ENCODE assay signal across 10 mouse cellular contexts in the genomic region with DNA sequence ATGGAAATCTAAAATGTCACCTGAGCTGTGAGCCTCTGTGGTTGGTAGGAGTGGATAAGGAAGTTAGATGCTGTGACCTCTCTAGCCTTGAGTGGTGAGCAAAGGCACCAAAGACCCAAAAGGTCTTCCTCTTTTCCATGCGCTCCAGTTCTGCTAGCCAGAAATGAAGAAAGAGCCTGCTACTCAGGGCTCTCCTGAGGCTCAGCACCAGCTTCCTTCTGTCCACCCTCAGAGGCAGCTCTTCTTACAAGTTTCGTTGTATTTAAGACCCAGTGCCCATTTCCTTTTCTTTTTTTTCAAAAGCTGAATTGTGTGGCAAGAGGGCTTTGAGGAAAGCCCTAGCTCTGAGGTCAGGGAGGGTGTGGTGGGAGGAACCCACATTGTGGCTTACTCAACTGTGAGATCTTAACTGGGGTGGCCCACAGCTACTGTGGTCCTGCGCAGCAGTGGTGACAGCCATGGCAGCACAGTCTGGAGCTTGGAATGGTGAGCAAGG. TPM values are rescaled to one million over a fixed set of nuclear protein-coding genes. Genes with fewer than 3 reads are reported as not detected.
DNase-seq lines count a peak whose midpoint lies in the region; ATAC-seq lines count a peak whose summit lies in the region.
"Had no signal": no experiment of that assay in that cellular context is flagged by ENCODE, and none has a peak within 500 bp of the region (broad histone marks: within the 10 kb centered on the region; RNA-seq: fewer than 3 reads in every experiment).

No protein-coding gene starts in this region.

- H3K4me3 ChIP-seq in heart, embryonic 16.5 days (ENCODE audit: low read length), result no peak overlapping the region
- H3K4me3 ChIP-seq: embryonic facial prominence, embryonic 13.5 days had no signal

- no peaks in the 10 kb centered on the region; the same call in 1 of the 2 replicates for H3K9me3 ChIP-seq in heart, embryonic 16.5 days (replicated peaks; ENCODE audit: control insufficient read depth, low read length)
- H3K9me3 ChIP-seq: embryonic facial prominence, embryonic 13.5 days had no signal

- peaks cover 5% of the 10 kb centered on the region for H3K4me1 ChIP-seq in heart, embryonic 16.5 days (ENCODE audit: control insufficient read depth, insufficient read depth, low read length)
- H3K4me1 ChIP-seq: embryonic facial prominence, embryonic 13.5 days had no signal

- WGBS in heart, embryonic 16.5 days, result 81% methylated on average over 3 of the region's 3 CpGs

- no peaks in the 10 kb centered on the region for H3K36me3 ChIP-seq in heart, embryonic 16.5 days (ENCODE audit: control insufficient read depth, insufficient read depth)
- H3K36me3 ChIP-seq: embryonic facial prominence, embryonic 13.5 days had no signal

- H3K27me3 ChIP-seq in heart, embryonic 16.5 days (ENCODE audit: control insufficient read depth, insufficient read depth, low read length), result no peaks in the 10 kb centered on the region

- no peak overlapping the region for H3K9ac ChIP-seq in heart, embryonic 16.5 days (ENCODE audit: low read length)
- H3K9ac ChIP-seq: embryonic facial prominence, embryonic 13.5 days had no signal

- intact Hi-C loops in heart, postnatal 25 days (cut with DNase I), result no loop called here

- H3K4me2 ChIP-seq in heart, embryonic 16.5 days (ENCODE audit: low read depth, low read length), result no peak overlapping the region
- H3K4me2 ChIP-seq: embryonic facial prominence, embryonic 13.5 days had no signal

- no peak for DNase-seq in heart, postnatal 25 days (ENCODE audit: low spot score)
- DNase-seq in Muller cell, postnatal 12 days (ENCODE audit: inconsistent ontology term), result peak; percentile 9
- DNase-seq in liver, result peak; percentile 19
- DNase-seq in left cerebral cortex, adult 18-20 months (ENCODE audit: low spot score in 2 of 2), result no peak
- no peak for DNase-seq in right cerebral cortex, postnatal 4 days

- no peak overlapping the region for H3K27ac ChIP-seq in heart, embryonic 16.5 days (ENCODE audit: low read length)
- H3K27ac ChIP-seq: embryonic facial prominence, embryonic 13.5 days had no signal

- peak; percentile 41; the same call in 1 of the 2 replicates for ATAC-seq in heart, embryonic 16.5 days (replicated peaks; ENCODE audit: extremely low read depth, insufficient read depth, low FRiP score)
- ATAC-seq in megakaryocyte-erythroid progenitor cell, adult 5-6 weeks (replicated peaks; ENCODE audit: low FRiP score, low TSS enrichment, poor library complexity, severe bottlenecking), result peak; percentile 96
- ATAC-seq in cerebellum, adult (ENCODE audit: insufficient number of reproducible peaks, low FRiP score, low TSS enrichment), result no peak
- ATAC-seq: intestine, embryonic 16.5 days had no signal

RNA-seq across cellular contexts. Expression of gene Rtl5, which starts 34.2 kb away (rescaled TPM):
- 0.42 and 1.5 TPM in 2 replicates for polyA plus RNA-seq in heart, embryonic 16.5 days (2015; fragmentation: Nextera tagmentation; extraction: Ambion mirVana)
- total RNA-seq in heart, postnatal 25 days (2021), result 1 to 10 TPM; 1.4 to 1.8 TPM
- total RNA-seq in megakaryocyte-erythroid progenitor cell, adult 5-6 weeks (2014; fragmentation: Nextera tagmentation), result 0.52 and 4.6 TPM in 2 replicates
- 1.2 TPM in 1 of 2 replicates, not detected in the other for total RNA-seq in megakaryocyte-erythroid progenitor cell, adult 5-6 weeks (2017)
- total RNA-seq in left cerebral cortex, adult 18-20 months (2021), result 10 to 100 TPM; 22.6 to 23.1 TPM

Comparison
In these comparisons a context has a peak if more than half of its experiments do, and no peak if none do; other contexts are left out.
1. DNase-seq: peak in Muller cell, postnatal 12 days (single experiment) and liver (single experiment); none in heart, postnatal 25 days (single experiment), left cerebral cortex, adult 18-20 months (0 of 2) and right cerebral cortex, postnatal 4 days (single experiment).
2. RNA of gene Rtl5, which starts 34.2 kb away (total RNA-seq): 22.6 to 23.1 TPM in left cerebral cortex, adult 18-20 months; 0.52 to 4.6 TPM in megakaryocyte-erythroid progenitor cell, adult 5-6 weeks and 1.4 to 1.8 TPM in heart, postnatal 25 days; every median in the first group is over 4 times any median in the second.